Mouse (Mus musculus): ENCODE measurements around the gene Tmem14c.

GRCm38 (mm10) chr13:40978652-40979051 lies 37.4 kb upstream of the Tmem14c start:
- TF ChIP-seq CTCF (IDR thresholded peaks at IDR 0.05; ENCODE audit: low read depth, low read length) (no peak), POLR2A (IDR thresholded peaks at IDR 0.05; ENCODE audit: borderline replicate concordance, low read depth, low read length) (no peak)
